27 mouse cellular contexts compared by ENCODE assay signal in the genomic region with DNA sequence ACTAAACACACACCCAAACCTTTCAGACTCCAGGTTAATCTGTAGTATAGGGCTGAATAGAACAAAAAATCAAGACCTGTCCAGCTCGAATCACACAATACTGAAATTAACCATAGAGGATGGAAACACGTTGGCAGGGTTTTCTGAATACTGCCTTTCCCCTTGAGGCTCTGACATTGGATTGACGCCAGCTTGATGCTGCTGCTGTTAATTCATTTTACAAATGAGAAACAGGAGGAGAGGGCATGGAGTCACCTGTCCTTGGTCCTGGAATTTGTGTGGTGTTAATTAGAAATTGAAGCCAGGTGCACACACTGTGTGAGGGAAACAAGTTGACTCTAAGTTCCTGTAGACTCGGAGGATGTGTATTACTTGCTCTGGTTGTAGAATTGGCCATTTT.
A peak's percentile ranks its signal among the peaks of the same experiment; 100 is the strongest.
DNase-seq lines count a peak whose midpoint lies in the region; ATAC-seq lines count a peak whose summit lies in the region.
"Had no signal": no experiment of that assay in that cellular context is flagged by ENCODE, and none has a peak within 500 bp of the region (broad histone marks: within the 10 kb centered on the region; RNA-seq: fewer than 3 reads in every experiment).

No protein-coding gene starts in this region.

- no peaks in the 10 kb centered on the region for H3K4me1 ChIP-seq in limb, embryonic 11.5 days (ENCODE audit: control insufficient read depth, insufficient read depth, low read length)
- H3K4me1 ChIP-seq in limb, embryonic 10.5 days = peaks cover 25% of the 10 kb centered on the region
- H3K4me1 ChIP-seq: embryonic facial prominence, embryonic 15.5 days; forebrain, embryonic 12.5 days; hindbrain, embryonic 10.5 days; lung, embryonic 15.5 days; midbrain, embryonic 12.5 days; neural tube, embryonic 15.5 days had no signal

- no peak overlapping the region for H3K4me2 ChIP-seq in limb, embryonic 11.5 days (ENCODE audit: low read depth, severe bottlenecking)
- H3K4me2 ChIP-seq: embryonic facial prominence, embryonic 15.5 days; forebrain, embryonic 12.5 days; limb, embryonic 13.5 days; liver, embryonic 11.5 days; lung, embryonic 15.5 days; midbrain, embryonic 12.5 days; neural tube, embryonic 15.5 days had no signal

- H3K27me3 ChIP-seq in limb, embryonic 11.5 days (ENCODE audit: control insufficient read depth, insufficient read depth, low read length) = no peaks in the 10 kb centered on the region
- no peaks in the 10 kb centered on the region for H3K27me3 ChIP-seq in limb, embryonic 10.5 days (ENCODE audit: low read depth, poor library complexity, severe bottlenecking)
- H3K27me3 ChIP-seq: limb, embryonic 13.5 days; lung, embryonic 15.5 days; midbrain, embryonic 12.5 days; neural tube, embryonic 15.5 days had no signal

- no peak overlapping the region for H3K4me3 ChIP-seq in limb, embryonic 11.5 days (ENCODE audit: low read depth, low read length)
- H3K4me3 ChIP-seq in limb, embryonic 10.5 days = no peak overlapping the region
- H3K4me3 ChIP-seq: embryonic facial prominence, embryonic 15.5 days; forebrain, embryonic 12.5 days; hindbrain, embryonic 10.5 days; limb, embryonic 13.5 days; lung, embryonic 15.5 days; midbrain, embryonic 12.5 days; neural tube, embryonic 15.5 days had no signal

- WGBS in limb, embryonic 11.5 days = 17% methylated on average over 4 of the region's 4 CpGs
- WGBS in limb, embryonic 10.5 days = 43% methylated on average over 4 of the region's 4 CpGs

- H3K27ac ChIP-seq in limb, embryonic 11.5 days (replicated peaks; ENCODE audit: low read depth, low read length) = no peak overlapping the region
- no peak overlapping the region for H3K27ac ChIP-seq in limb, embryonic 10.5 days
- H3K27ac ChIP-seq: embryonic facial prominence, embryonic 15.5 days; forebrain, embryonic 12.5 days; hindbrain, embryonic 10.5 days; kidney, postnatal 0 days; limb, embryonic 13.5 days; lung, embryonic 15.5 days; midbrain, embryonic 12.5 days; neural tube, embryonic 15.5 days had no signal

- no peaks in the 10 kb centered on the region for H3K36me3 ChIP-seq in limb, embryonic 11.5 days (ENCODE audit: control insufficient read depth, insufficient read depth, low read length)
- no peaks in the 10 kb centered on the region for H3K36me3 ChIP-seq in limb, embryonic 10.5 days
- H3K36me3 ChIP-seq: embryonic facial prominence, embryonic 15.5 days; forebrain, embryonic 12.5 days; hindbrain, embryonic 10.5 days; limb, embryonic 13.5 days; lung, embryonic 15.5 days; midbrain, embryonic 12.5 days; neural tube, embryonic 15.5 days had no signal

- DNase-seq in cerebellum, postnatal 10 days = peak; percentile 38 to 48
- no peak for DNase-seq in cerebellum, postnatal 4 days (ENCODE audit: low spot score in 2 of 2)
- peak; percentile 42 for DNase-seq in limb, embryonic 11.5 days (ENCODE audit: low spot score)
- no peak for DNase-seq in limb, embryonic 10.5 days (ENCODE audit: low spot score)
- DNase-seq in embryo, embryonic 11 days = peak; percentile 21
- no peak for DNase-seq in B cell, adult 2 months
- DNase-seq: adrenal gland, postnatal 36 days; cerebellum, adult 8-10 months; gastrocnemius, postnatal 14 days; heart, postnatal 14 days; kidney, adult 8-10 months; kidney, postnatal 4 days; layer of hippocampus, postnatal 36 days; spleen, adult 18-20 months; thymus, postnatal 14 days had no signal

- H3K9me3 ChIP-seq in limb, embryonic 11.5 days (ENCODE audit: control insufficient read depth, low read length) = no peaks in the 10 kb centered on the region
- H3K9me3 ChIP-seq in limb, embryonic 10.5 days (replicated peaks) = no peaks in the 10 kb centered on the region
- H3K9me3 ChIP-seq: embryonic facial prominence, embryonic 15.5 days; forebrain, embryonic 12.5 days; hindbrain, embryonic 10.5 days; limb, embryonic 13.5 days; lung, embryonic 15.5 days; midbrain, embryonic 12.5 days; neural tube, embryonic 15.5 days had no signal

- H3K9ac ChIP-seq in limb, embryonic 11.5 days (ENCODE audit: low read length) = no peak overlapping the region
- H3K9ac ChIP-seq: embryonic facial prominence, embryonic 15.5 days; forebrain, embryonic 12.5 days; limb, embryonic 13.5 days; lung, embryonic 15.5 days; midbrain, embryonic 12.5 days; neural tube, embryonic 15.5 days had no signal

- ATAC-seq in limb, embryonic 11.5 days (ENCODE audit: insufficient number of reproducible peaks, low FRiP score, low TSS enrichment, low read depth) = no peak
- no peak for ATAC-seq in megakaryocyte, adult 5-6 weeks (ENCODE audit: poor library complexity, severe bottlenecking)
- ATAC-seq: hindbrain, embryonic 16.5 days; intestine, embryonic 16.5 days had no signal

Comparison
In these comparisons a context has a peak if more than half of its experiments do, and no peak if none do; other contexts are left out.
1. DNase-seq: peak in cerebellum, postnatal 10 days (2 of 2), limb, embryonic 11.5 days (single experiment) and embryo, embryonic 11 days (single experiment); none in cerebellum, postnatal 4 days (0 of 2), limb, embryonic 10.5 days (single experiment) and B cell, adult 2 months (0 of 2).